Mouse (Mus musculus): Measurements from ENCODE around the gene Tspan5.
A peak's percentile ranks its signal among the peaks of the same experiment; 100 is the strongest.

The Tspan5 gene

GRCm38 (mm10) chr3:138804104-138805048, 62.4 kb downstream of the Tspan5 start:
- DNase-seq (ENCODE audit: low spot score in 2 of 2) = no peak

- no peak for DNase-seq (ENCODE audit: low spot score in 2 of 2)
Measured at GRCm38 (mm10) chr3:138807795-138808194, 65.8 kb downstream of the Tspan5 start.

- DNase-seq (ENCODE audit: low spot score in 2 of 2) = no peak
Measured at GRCm38 (mm10) chr3:138809509-138809908, 67.5 kb downstream of the Tspan5 start.

GRCm38 (mm10) chr3:138812565-138812964, 70.6 kb downstream of the Tspan5 start:
- no peak for DNase-seq (ENCODE audit: low spot score in 2 of 2)

- no peak for DNase-seq (ENCODE audit: low spot score in 2 of 2)
Measured at GRCm38 (mm10) chr3:138813139-138813810, 71.3 kb downstream of the Tspan5 start.

- DNase-seq (ENCODE audit: low spot score in 2 of 2) = no peak
Measured at GRCm38 (mm10) chr3:138814457-138814856, 72.5 kb downstream of the Tspan5 start.

- no peak for DNase-seq (ENCODE audit: low spot score in 2 of 2)
Measured at GRCm38 (mm10) chr3:138815127-138815837, 73.3 kb downstream of the Tspan5 start.

GRCm38 (mm10) chr3:138816888-138817656, 75.1 kb downstream of the Tspan5 start:
- no peak for DNase-seq (ENCODE audit: low spot score in 2 of 2)

- DNase-seq (ENCODE audit: low spot score in 2 of 2) = no peak
Measured at GRCm38 (mm10) chr3:138819862-138820261, 77.9 kb downstream of the Tspan5 start.

GRCm38 (mm10) chr3:138820296-138820695, 78.3 kb downstream of the Tspan5 start:
- DNase-seq (ENCODE audit: low spot score in 2 of 2) = peak in 1 of 2 experiments; percentile 27

- DNase-seq (ENCODE audit: low spot score in 2 of 2) = no peak
Measured at GRCm38 (mm10) chr3:138821886-138822445, 80.0 kb downstream of the Tspan5 start.

- no peak for DNase-seq (ENCODE audit: low spot score in 2 of 2)
Measured at GRCm38 (mm10) chr3:138823857-138824256, 81.9 kb downstream of the Tspan5 start.

- DNase-seq (ENCODE audit: low spot score in 2 of 2) = no peak
Measured at GRCm38 (mm10) chr3:138825296-138825695, 83.3 kb downstream of the Tspan5 start.

- DNase-seq (ENCODE audit: low spot score in 2 of 2) = no peak
Measured at GRCm38 (mm10) chr3:138826243-138826800, 84.3 kb downstream of the Tspan5 start.

- DNase-seq (ENCODE audit: low spot score in 2 of 2) = no peak
Measured at GRCm38 (mm10) chr3:138832827-138833517, 91.0 kb downstream of the Tspan5 start.

GRCm38 (mm10) chr3:138834174-138834573, 92.2 kb downstream of the Tspan5 start:
- DNase-seq (ENCODE audit: low spot score in 2 of 2) = no peak

GRCm38 (mm10) chr3:138836937-138837336, 94.9 kb downstream of the Tspan5 start:
- no peak for DNase-seq (ENCODE audit: low spot score in 2 of 2)

- no peak for DNase-seq (ENCODE audit: low spot score in 2 of 2)
Measured at GRCm38 (mm10) chr3:138837651-138838050, 95.7 kb downstream of the Tspan5 start.

- no peak for DNase-seq (ENCODE audit: low spot score in 2 of 2)
Measured at GRCm38 (mm10) chr3:138839656-138840055, 97.7 kb downstream of the Tspan5 start.

GRCm38 (mm10) chr3:138841288-138841687, 99.3 kb downstream of the Tspan5 start:
- no peak for DNase-seq (ENCODE audit: low spot score in 2 of 2)
